Comparison of ENCODE assay signal across 13 mouse cellular contexts in genomic region chr17:84256278-84256819, GRCm38 (mm10).
DNase-seq lines count a peak whose midpoint lies in the region; ATAC-seq and TF ChIP-seq lines count a peak whose summit lies in the region.
"Had no signal": no experiment of that assay in that cellular context is flagged by ENCODE, and none has a peak within 500 bp of the region (broad histone marks: within the 10 kb centered on the region; RNA-seq: fewer than 3 reads in every experiment).

No protein-coding gene starts in this region.

- TF ChIP-seq POLR2A in heart, adult 2 months (IDR thresholded peaks at IDR 0.05; ENCODE audit: insufficient read depth, low read depth, low read length), result no peak

- DNase-seq in heart, embryonic 10.5 days (ENCODE audit: low spot score), result peak; percentile 66
- no peak for DNase-seq in heart, adult 2 months
- DNase-seq in midbrain, embryonic 10.5 days (ENCODE audit: low spot score), result no peak
- no peak for DNase-seq in thymus, postnatal 4 days
- no peak for DNase-seq in adrenal gland, adult 2 months
- DNase-seq: adrenal gland, postnatal 25 days; cerebellum, adult 11-12 months had no signal

- H3K36me3 ChIP-seq in heart, embryonic 10.5 days, result peaks cover 8% of the 10 kb centered on the region; the same call in 1 of the 2 replicates
- peaks cover 4% of the 10 kb centered on the region; the same call in 1 of the 2 replicates for H3K36me3 ChIP-seq in heart, adult 2 months (ENCODE audit: control insufficient read depth, insufficient read depth, low read length)
- H3K36me3 ChIP-seq in midbrain, embryonic 10.5 days, result peaks cover 9% of the 10 kb centered on the region
- H3K36me3 ChIP-seq in midbrain, embryonic 13.5 days, result 0 out of 2 replicates have a peak, but pooled peaks cover 2% of the 10 kb centered on the region
- H3K36me3 ChIP-seq in kidney, embryonic 16.5 days (ENCODE audit: insufficient read depth, low read length), result 0 out of 2 replicates have a peak, but pooled peaks cover 7% of the 10 kb centered on the region
- no peaks in the 10 kb centered on the region for H3K36me3 ChIP-seq in stomach, embryonic 15.5 days

- H3K4me2 ChIP-seq in midbrain, embryonic 13.5 days (replicated peaks), result no peak overlapping the region
- no peak overlapping the region for H3K4me2 ChIP-seq in kidney, embryonic 16.5 days (replicated peaks; ENCODE audit: low read depth, low read length)
- H3K4me2 ChIP-seq in stomach, embryonic 15.5 days, result no peak overlapping the region
- H3K4me2 ChIP-seq: embryonic facial prominence, embryonic 15.5 days; liver, embryonic 12.5 days had no signal

- H3K4me1 ChIP-seq in heart, embryonic 10.5 days, result peaks cover 40% of the 10 kb centered on the region
- H3K4me1 ChIP-seq in heart, adult 2 months (ENCODE audit: control insufficient read depth, insufficient read depth, low read length), result peaks cover 8% of the 10 kb centered on the region
- peaks cover 6% of the 10 kb centered on the region for H3K4me1 ChIP-seq in midbrain, embryonic 10.5 days
- 0 out of 2 replicates have a peak, but pooled peaks cover 8% of the 10 kb centered on the region for H3K4me1 ChIP-seq in midbrain, embryonic 13.5 days (replicated peaks)
- H3K4me1 ChIP-seq in kidney, embryonic 16.5 days (ENCODE audit: insufficient read depth, low read length), result peaks cover 44% of the 10 kb centered on the region
- H3K4me1 ChIP-seq in stomach, embryonic 15.5 days, result peaks cover 8% of the 10 kb centered on the region

- H3K27me3 ChIP-seq in heart, embryonic 10.5 days (ENCODE audit: insufficient read depth, poor library complexity, severe bottlenecking), result no peaks in the 10 kb centered on the region
- H3K27me3 ChIP-seq in heart, adult 2 months (ENCODE audit: control insufficient read depth, insufficient read depth, low read length), result no peaks in the 10 kb centered on the region
- no peaks in the 10 kb centered on the region for H3K27me3 ChIP-seq in midbrain, embryonic 10.5 days (ENCODE audit: low read depth, poor library complexity, severe bottlenecking)
- H3K27me3 ChIP-seq in midbrain, embryonic 13.5 days, result no peaks in the 10 kb centered on the region
- H3K27me3 ChIP-seq in kidney, embryonic 16.5 days (ENCODE audit: insufficient read depth, low read length), result no peaks in the 10 kb centered on the region
- H3K27me3 ChIP-seq in stomach, embryonic 15.5 days (replicated peaks), result no peaks in the 10 kb centered on the region
- H3K27me3 ChIP-seq: embryonic facial prominence, embryonic 15.5 days; liver, embryonic 12.5 days; megakaryocyte, embryonic 14.5 days had no signal

- no peaks in the 10 kb centered on the region for H3K79me2 ChIP-seq in heart, adult 2 months (replicated peaks; ENCODE audit: control insufficient read depth, insufficient read depth, low read length)

- intact Hi-C loops in heart, adult 2 months (cut with DNase I), result no loop called here

- no peak overlapping the region for H3K27ac ChIP-seq in heart, embryonic 10.5 days
- no peak overlapping the region for H3K27ac ChIP-seq in heart, adult 2 months
- 0 out of 2 replicates have a peak overlapping the region, but pooled peaks have one; percentile 28 for H3K27ac ChIP-seq in midbrain, embryonic 10.5 days (replicated peaks)
- no peak overlapping the region for H3K27ac ChIP-seq in midbrain, embryonic 13.5 days
- peak overlapping the region; percentile 66 for H3K27ac ChIP-seq in kidney, embryonic 16.5 days (ENCODE audit: low read length)
- H3K27ac ChIP-seq in stomach, embryonic 15.5 days, result 0 out of 2 replicates have a peak overlapping the region, but pooled peaks have one; percentile 65
- H3K27ac ChIP-seq: liver, embryonic 12.5 days had no signal

- H3K9me3 ChIP-seq in heart, embryonic 10.5 days, result no peaks in the 10 kb centered on the region
- no peaks in the 10 kb centered on the region for H3K9me3 ChIP-seq in midbrain, embryonic 10.5 days (replicated peaks)
- H3K9me3 ChIP-seq in midbrain, embryonic 13.5 days, result no peaks in the 10 kb centered on the region
- no peaks in the 10 kb centered on the region for H3K9me3 ChIP-seq in kidney, embryonic 16.5 days (ENCODE audit: low read length)
- no peaks in the 10 kb centered on the region for H3K9me3 ChIP-seq in stomach, embryonic 15.5 days
- H3K9me3 ChIP-seq: embryonic facial prominence, embryonic 15.5 days; liver, embryonic 12.5 days; megakaryocyte, embryonic 14.5 days had no signal

- WGBS in heart, embryonic 10.5 days, result 61% methylated on average over 9 of the region's 9 CpGs
- 74% methylated on average over 9 of the region's 9 CpGs for WGBS in heart, adult 2 months
- WGBS in midbrain, embryonic 10.5 days, result 82% methylated on average over 9 of the region's 9 CpGs
- WGBS in midbrain, embryonic 13.5 days, result 78% methylated on average over 9 of the region's 9 CpGs
- 31% methylated on average over 9 of the region's 9 CpGs for WGBS in kidney, embryonic 16.5 days
- 37% methylated on average over 9 of the region's 9 CpGs for WGBS in stomach, embryonic 15.5 days

- no peak for ATAC-seq in midbrain, embryonic 13.5 days
- ATAC-seq in kidney, embryonic 16.5 days (ENCODE audit: low FRiP score, low TSS enrichment), result no peak
- no peak for ATAC-seq in stomach, embryonic 15.5 days (ENCODE audit: insufficient read depth, low FRiP score, low read depth)
- ATAC-seq: liver, embryonic 12.5 days had no signal

- no peak for TF ChIP-seq CTCF in heart, adult 2 months (IDR thresholded peaks at IDR 0.05)

- no peak overlapping the region for H3K4me3 ChIP-seq in heart, embryonic 10.5 days
- H3K4me3 ChIP-seq in heart, adult 2 months, result no peak overlapping the region
- H3K4me3 ChIP-seq in midbrain, embryonic 10.5 days, result no peak overlapping the region
- no peak overlapping the region for H3K4me3 ChIP-seq in midbrain, embryonic 13.5 days (replicated peaks)
- H3K4me3 ChIP-seq in kidney, embryonic 16.5 days (ENCODE audit: low read length), result no peak overlapping the region
- no peak overlapping the region for H3K4me3 ChIP-seq in stomach, embryonic 15.5 days (replicated peaks)
- H3K4me3 ChIP-seq: embryonic facial prominence, embryonic 15.5 days; liver, embryonic 12.5 days; megakaryocyte, embryonic 14.5 days had no signal

- H3K9ac ChIP-seq in heart, adult 2 months (ENCODE audit: low read depth, low read length), result no peak overlapping the region
- no peak overlapping the region for H3K9ac ChIP-seq in midbrain, embryonic 13.5 days (replicated peaks)
- H3K9ac ChIP-seq in kidney, embryonic 16.5 days (replicated peaks; ENCODE audit: low read length), result no peak overlapping the region
- H3K9ac ChIP-seq in stomach, embryonic 15.5 days, result no peak overlapping the region
- H3K9ac ChIP-seq: embryonic facial prominence, embryonic 15.5 days; liver, embryonic 12.5 days had no signal

- no peak for TF ChIP-seq EP300 in heart, adult 2 months (IDR thresholded peaks at IDR 0.05; ENCODE audit: insufficient read depth, low read depth, low read length)

Comparison
In these comparisons a context has a peak if more than half of its experiments do, and no peak if none do; other contexts are left out.
1. H3K27ac ChIP-seq: peak in midbrain, embryonic 10.5 days (single experiment), kidney, embryonic 16.5 days (single experiment) and stomach, embryonic 15.5 days (single experiment); none in heart, embryonic 10.5 days (single experiment), heart, adult 2 months (single experiment) and midbrain, embryonic 13.5 days (single experiment).